Mouse (Mus musculus): Measurements from ENCODE around the gene Acot7. TPM values are rescaled to one million over a fixed set of nuclear protein-coding genes. Genes with fewer than 3 reads are reported as not detected.

Gene Acot7
- polyA plus RNA-seq, 1 experiment, result 118 TPM

DNA sequence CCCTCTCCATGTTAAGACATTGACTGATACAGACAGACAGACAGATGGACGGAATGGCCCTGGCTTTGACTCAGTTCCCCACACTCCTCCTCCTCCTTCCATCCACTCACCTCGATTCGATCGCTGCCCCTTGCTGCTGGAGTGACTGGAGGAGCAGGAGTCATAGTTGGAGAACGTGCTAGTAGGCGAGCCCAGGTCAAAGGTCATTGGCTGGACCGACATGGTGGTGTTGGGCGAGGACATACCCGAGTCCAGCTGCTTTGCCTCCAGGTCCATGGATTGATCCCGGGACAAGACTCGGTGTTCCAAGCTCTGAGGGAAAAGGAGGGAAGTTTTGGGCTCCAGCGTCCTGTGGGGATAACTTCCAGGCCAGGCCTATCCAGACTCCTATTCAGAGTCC, 42.6 kb upstream of the Acot7 start:
- Histone ChIP-seq H3K4me3 (replicated peaks; ENCODE audit: extremely low read depth, low read depth, low read length) (no peak overlapping the region), H3K4me1 (ENCODE audit: control insufficient read depth, insufficient read depth, low read length) (peaks cover 10% of the 10 kb centered on the region; the same call in 1 of the 2 replicates)
- no peak for TF ChIP-seq POLR2A (IDR thresholded peaks at IDR 0.05; ENCODE audit: borderline replicate concordance, extremely low read depth, low read depth, low read length)
- no peak for TF ChIP-seq CTCF (IDR thresholded peaks at IDR 0.05; ENCODE audit: insufficient read depth, low read length)
- 83% methylated on average over 12 of the region's 12 CpGs for WGBS
- no peak for DNase-seq

GRCm38 (mm10) chr4:152136112-152136875, 41.6 kb upstream of the Acot7 start:
- no peak for DNase-seq

DNA sequence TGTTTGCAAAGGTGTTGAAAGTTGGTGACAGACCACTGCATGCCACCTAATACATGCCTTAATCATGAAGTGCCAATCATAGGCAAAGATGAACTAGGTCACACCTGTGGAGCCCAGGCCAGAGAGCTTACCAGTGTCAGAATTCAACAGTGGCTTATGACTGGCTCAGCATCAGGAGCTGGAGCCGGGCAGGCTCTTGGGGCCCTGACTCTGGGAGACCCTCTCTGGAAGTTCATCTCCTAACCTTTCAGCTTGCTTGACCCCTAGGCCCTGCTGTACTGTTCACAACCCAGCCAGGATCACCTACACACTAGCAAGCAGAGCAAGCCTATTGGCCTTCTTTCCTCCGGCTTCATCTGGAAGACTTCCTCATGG, 41.1 kb upstream of the Acot7 start:
- H3K4me1 ChIP-seq (ENCODE audit: control insufficient read depth, insufficient read depth, low read length), result peaks cover 8% of the 10 kb centered on the region; the same call in 1 of the 2 replicates
- DNase-seq, result no peak
- 91% methylated on average over 2 of the region's 2 CpGs for WGBS
- TF ChIP-seq CTCF (IDR thresholded peaks at IDR 0.05; ENCODE audit: insufficient read depth, low read length) (no peak), POLR2A (IDR thresholded peaks at IDR 0.05; ENCODE audit: borderline replicate concordance, extremely low read depth, low read depth, low read length) (no peak)
- H3K4me3 ChIP-seq (replicated peaks; ENCODE audit: extremely low read depth, low read depth, low read length), result no peak overlapping the region

More at GRCm38 (mm10) chr4:152136112-152136875, 41.6 kb upstream of the Acot7 start:
- 53% methylated on average over 6 of the region's 6 CpGs for WGBS
- no peak for TF ChIP-seq POLR2A (IDR thresholded peaks at IDR 0.05; ENCODE audit: borderline replicate concordance, extremely low read depth, low read depth, low read length)
- peak; percentile 68 for TF ChIP-seq CTCF (IDR thresholded peaks at IDR 0.05; ENCODE audit: insufficient read depth, low read length)
- Histone ChIP-seq H3K4me3 (replicated peaks; ENCODE audit: extremely low read depth, low read depth, low read length) (no peak overlapping the region), H3K4me1 (ENCODE audit: control insufficient read depth, insufficient read depth, low read length) (peaks cover 10% of the 10 kb centered on the region; the same call in 1 of the 2 replicates)

- peak; percentile 93 for DNase-seq
- peak overlapping the region; percentile 80 for H3K4me3 ChIP-seq (replicated peaks; ENCODE audit: extremely low read depth, low read depth, low read length)
- H3K4me1 ChIP-seq (ENCODE audit: control insufficient read depth, insufficient read depth, low read length), result peaks cover 7% of the 10 kb centered on the region; the same call in 1 of the 2 replicates
- WGBS, result 2% methylated on average over 51 of the region's 51 CpGs
- TF ChIP-seq POLR2A (IDR thresholded peaks at IDR 0.05; ENCODE audit: borderline replicate concordance, extremely low read depth, low read depth, low read length), result no peak
- TF ChIP-seq CTCF (IDR thresholded peaks at IDR 0.05; ENCODE audit: insufficient read depth, low read length), result peak; percentile 80
Observed at GRCm38 (mm10) chr4:152138497-152139260, 39.3 kb upstream of the Acot7 start.

DNA sequence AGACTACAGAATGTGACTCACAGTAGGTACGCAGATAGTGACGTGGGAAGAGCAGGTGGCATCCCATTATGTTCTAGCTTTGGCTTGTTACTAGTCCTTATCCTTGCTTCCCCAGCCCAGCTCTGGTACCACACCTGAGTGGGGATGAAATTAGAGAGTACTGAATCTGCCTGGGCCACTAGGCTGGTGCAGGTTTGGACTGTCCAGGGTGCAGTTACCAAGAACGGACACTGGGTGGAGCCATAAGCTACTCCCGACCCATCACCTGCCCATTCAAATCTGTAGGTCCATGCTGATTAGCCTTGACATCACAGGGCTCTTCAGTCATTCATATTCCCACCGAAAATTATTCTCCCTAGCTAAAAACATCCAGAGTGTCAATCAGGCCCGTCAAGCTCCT, 37.5 kb upstream of the Acot7 start:
- WGBS, result 27% methylated on average over 6 of the region's 6 CpGs
- H3K4me1 ChIP-seq (ENCODE audit: control insufficient read depth, insufficient read depth, low read length), result peaks cover 7% of the 10 kb centered on the region; the same call in 1 of the 2 replicates
- no peak overlapping the region for H3K4me3 ChIP-seq (replicated peaks; ENCODE audit: extremely low read depth, low read depth, low read length)
- TF ChIP-seq POLR2A (IDR thresholded peaks at IDR 0.05; ENCODE audit: borderline replicate concordance, extremely low read depth, low read depth, low read length) (no peak), CTCF (IDR thresholded peaks at IDR 0.05; ENCODE audit: insufficient read depth, low read length) (peak; percentile 85)
- no peak for DNase-seq

DNA sequence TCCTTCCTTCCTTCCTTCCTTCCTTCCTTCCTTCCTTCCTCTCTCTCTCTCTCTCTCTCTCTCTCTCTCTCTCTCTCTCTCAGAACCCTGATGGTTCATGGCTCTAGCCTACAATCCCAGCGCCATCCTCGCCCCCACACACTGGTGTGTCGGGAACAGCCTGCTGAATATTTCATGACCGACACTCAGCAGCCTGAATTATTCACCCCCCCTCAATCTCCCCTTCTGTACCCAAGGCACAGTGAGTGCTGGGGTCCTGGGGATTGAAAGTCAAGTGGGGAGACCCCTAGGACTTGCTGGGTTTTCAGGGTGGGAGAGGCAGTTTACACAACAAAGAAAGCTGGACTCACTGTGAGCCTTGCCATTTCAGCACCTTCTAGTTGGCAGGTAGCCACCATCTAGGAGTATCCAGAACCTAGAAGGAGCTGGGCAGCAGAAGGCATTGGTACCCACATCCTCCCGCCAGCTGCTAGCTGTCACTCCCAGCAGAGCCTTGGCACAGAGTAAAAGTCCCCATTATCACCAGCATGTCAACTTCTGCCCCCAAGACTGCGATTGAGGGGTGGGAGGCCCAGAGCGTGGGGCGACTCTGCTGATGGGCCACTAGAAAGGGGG, 36.3 kb upstream of the Acot7 start:
- WGBS, result 63% methylated on average over 8 of the region's 8 CpGs
- H3K4me1 ChIP-seq (ENCODE audit: control insufficient read depth, insufficient read depth, low read length), result peaks cover 7% of the 10 kb centered on the region; the same call in 1 of the 2 replicates
- TF ChIP-seq POLR2A (IDR thresholded peaks at IDR 0.05; ENCODE audit: borderline replicate concordance, extremely low read depth, low read depth, low read length) (no peak), CTCF (IDR thresholded peaks at IDR 0.05; ENCODE audit: insufficient read depth, low read length) (no peak)
- no peak for DNase-seq
- H3K4me3 ChIP-seq (replicated peaks; ENCODE audit: extremely low read depth, low read depth, low read length), result no peak overlapping the region

GRCm38 (mm10) chr4:152143632-152144031, 34.3 kb upstream of the Acot7 start:
- DNase-seq, result no peak
- Histone ChIP-seq H3K4me1 (ENCODE audit: control insufficient read depth, insufficient read depth, low read length) (peaks cover 5% of the 10 kb centered on the region; the same call in 1 of the 2 replicates), H3K4me3 (replicated peaks; ENCODE audit: extremely low read depth, low read depth, low read length) (no peak overlapping the region)
- WGBS, result 35% methylated on average over 1 of the region's 1 CpGs
- no peak for TF ChIP-seq CTCF (IDR thresholded peaks at IDR 0.05; ENCODE audit: insufficient read depth, low read length)
- no peak for TF ChIP-seq POLR2A (IDR thresholded peaks at IDR 0.05; ENCODE audit: borderline replicate concordance, extremely low read depth, low read depth, low read length)

DNA sequence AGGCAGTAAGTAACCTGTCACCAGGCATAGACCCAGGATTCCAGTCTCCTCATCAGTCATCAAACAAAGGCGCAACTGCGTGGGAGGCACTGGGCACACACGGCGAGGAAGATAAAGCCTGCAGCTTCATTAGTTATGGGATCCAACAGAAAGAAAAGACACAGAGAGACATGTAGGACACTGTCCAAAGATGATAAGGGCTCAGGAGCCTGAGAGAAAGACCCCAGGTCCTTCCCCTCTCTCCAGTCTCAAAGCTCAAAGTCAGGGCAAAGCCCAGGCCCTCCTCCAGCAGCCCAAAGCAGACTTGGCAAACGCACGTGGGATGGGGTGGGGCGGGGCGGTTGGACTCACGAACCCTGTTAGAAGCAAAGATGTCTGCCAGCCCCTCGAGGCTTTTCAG, 32.5 kb upstream of the Acot7 start:
- DNase-seq, result no peak
- TF ChIP-seq CTCF (IDR thresholded peaks at IDR 0.05; ENCODE audit: insufficient read depth, low read length) (no peak), POLR2A (IDR thresholded peaks at IDR 0.05; ENCODE audit: borderline replicate concordance, extremely low read depth, low read depth, low read length) (no peak)
- Histone ChIP-seq H3K4me3 (replicated peaks; ENCODE audit: extremely low read depth, low read depth, low read length) (no peak overlapping the region), H3K4me1 (ENCODE audit: control insufficient read depth, insufficient read depth, low read length) (no peaks in the 10 kb centered on the region)
- WGBS, result 64% methylated on average over 10 of the region's 10 CpGs

All from lung, adult 2 months (tissue).